Mouse (Mus musculus) leukemia stem cell, adult 10-12 weeks (primary cell): Measurements from ENCODE around the gene Olfr472. TPM values are rescaled to one million over a fixed set of nuclear protein-coding genes. Genes with fewer than 3 reads are reported as not detected.

ENCODE experiments used
- polyA plus RNA-seq: library from polyadenylated mRNA; stranded (reverse); fragments of >175 nt; gene quantifications from 2 replicates; pipeline ENCODE4 v1.2.3, GENCODE M21; 2012; ENCODE audit warnings: low replicate concordance

Gene Olfr472
- polyA plus RNA-seq, result not detected in 2 replicates

DNA sequence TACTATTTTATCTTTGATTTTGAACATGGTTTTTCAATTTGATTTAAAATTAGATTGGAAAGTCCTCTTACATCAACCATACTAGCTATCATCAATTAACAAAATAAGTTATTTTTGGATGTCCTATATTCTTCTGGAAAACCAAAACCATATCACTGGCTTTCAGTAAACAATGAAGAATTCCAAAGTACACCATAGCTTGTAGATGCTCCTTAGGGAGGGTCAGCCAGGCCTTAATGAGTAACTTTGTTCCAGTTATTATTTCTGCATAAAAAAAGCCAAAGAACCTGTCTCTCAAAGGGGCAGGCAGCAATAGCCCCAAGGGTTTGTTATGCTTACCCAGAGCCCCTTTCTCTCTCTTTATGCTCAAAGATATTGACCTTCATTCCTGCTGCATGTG, at the start of gene Olfr472:
Olfr472 (plus strand) TSS at position 301 of the 400 bp plus-strand sequence.

DNA sequence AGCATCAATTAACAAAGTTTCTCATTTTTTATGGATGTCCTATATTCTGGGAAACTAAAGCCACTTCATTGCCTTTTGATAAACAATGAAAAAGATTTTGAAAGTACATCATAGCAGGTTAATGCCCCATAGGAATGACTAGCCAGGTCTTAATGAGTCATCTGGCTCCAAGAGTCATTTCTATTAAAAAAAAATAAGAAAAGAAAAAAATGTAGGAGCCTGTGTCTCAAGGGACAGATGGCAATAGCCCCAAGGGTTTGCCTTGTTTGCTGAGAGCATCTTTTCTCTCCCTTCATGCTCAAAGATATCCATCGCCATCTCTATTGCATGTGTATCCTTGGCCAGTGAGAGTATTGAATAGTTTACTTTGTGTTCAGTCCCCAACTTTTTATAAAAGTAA, 32.4 kb downstream of the Olfr472 start, which contains the start of gene Olfr473:
Olfr473 (plus strand) TSS at position 301 of the 400 bp plus-strand sequence.

DNA sequence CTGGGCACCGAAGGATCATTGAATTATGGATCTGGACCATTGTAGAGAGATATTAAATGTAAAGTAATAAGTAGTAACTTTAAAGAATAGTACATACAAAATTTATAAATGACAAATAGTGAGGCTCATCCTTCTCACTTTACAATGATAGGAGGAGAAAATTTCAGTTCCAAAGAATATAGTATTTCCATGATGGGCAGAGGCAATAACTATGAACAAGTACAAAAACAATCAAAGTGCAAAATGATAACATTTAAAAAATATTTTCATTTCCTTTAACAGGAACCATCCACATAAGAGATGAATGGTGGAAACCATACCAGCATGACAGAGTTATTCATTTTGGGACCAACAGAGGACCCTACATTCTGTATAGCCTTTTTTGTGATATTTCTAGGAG, 56.6 kb downstream of the Olfr472 start, which contains the start of gene Olfr474:
Olfr474 (plus strand) TSS at position 301 of the 400 bp plus-strand sequence.

Other genes with a start within 250 kb of the Olfr472 start
- 0.06 TPM in 1 of 2 replicates, not detected in the other for gene Cyb5r2, start 139.9 kb upstream of the Olfr472 start, polyA plus RNA-seq
- not detected in 2 replicates for gene Ovch2, start 96.7 kb upstream of the Olfr472 start, polyA plus RNA-seq
- gene Olfr467, start 85.6 kb upstream of the Olfr472 start, polyA plus RNA-seq, result not detected in 2 replicates
- gene Olfr469, start 72.4 kb upstream of the Olfr472 start, polyA plus RNA-seq, result not detected in 2 replicates
- not detected in 2 replicates for gene Olfr470, start 50.4 kb upstream of the Olfr472 start, polyA plus RNA-seq
- gene Olfr473, start 32.5 kb downstream of the Olfr472 start, polyA plus RNA-seq, result not detected in 2 replicates
- not detected in 2 replicates for gene Olfr474, start 56.7 kb downstream of the Olfr472 start, polyA plus RNA-seq
- gene Olfr476, start 66.9 kb downstream of the Olfr472 start, polyA plus RNA-seq, result not detected in 2 replicates
- not detected in 2 replicates for gene Olfr477, start 88.8 kb downstream of the Olfr472 start, polyA plus RNA-seq
- gene Olfr478, start 136.1 kb downstream of the Olfr472 start, polyA plus RNA-seq, result not detected in 2 replicates
- not detected in 2 replicates for gene Olfr479, start 152.8 kb downstream of the Olfr472 start, polyA plus RNA-seq
- gene Olfr480, start 169.4 kb downstream of the Olfr472 start, polyA plus RNA-seq, result not detected in 2 replicates
- gene Olfr481, start 182.0 kb downstream of the Olfr472 start, polyA plus RNA-seq, result 0.03 TPM in 1 of 2 replicates, not detected in the other
- not detected in 2 replicates for gene Olfr482, start 199.7 kb downstream of the Olfr472 start, polyA plus RNA-seq
- not detected in 2 replicates for gene Olfr483, start 202.9 kb downstream of the Olfr472 start, polyA plus RNA-seq
- not detected in 2 replicates for gene Olfr484, start 229.5 kb downstream of the Olfr472 start, polyA plus RNA-seq